Mouse (Mus musculus): Measurements from ENCODE around the gene Emx1. TPM values are rescaled to one million over a fixed set of nuclear protein-coding genes. Genes with fewer than 3 reads are reported as not detected.

The Emx1 gene
- total and polyA plus RNA-seq, 3 experiments, result not detected

DNA sequence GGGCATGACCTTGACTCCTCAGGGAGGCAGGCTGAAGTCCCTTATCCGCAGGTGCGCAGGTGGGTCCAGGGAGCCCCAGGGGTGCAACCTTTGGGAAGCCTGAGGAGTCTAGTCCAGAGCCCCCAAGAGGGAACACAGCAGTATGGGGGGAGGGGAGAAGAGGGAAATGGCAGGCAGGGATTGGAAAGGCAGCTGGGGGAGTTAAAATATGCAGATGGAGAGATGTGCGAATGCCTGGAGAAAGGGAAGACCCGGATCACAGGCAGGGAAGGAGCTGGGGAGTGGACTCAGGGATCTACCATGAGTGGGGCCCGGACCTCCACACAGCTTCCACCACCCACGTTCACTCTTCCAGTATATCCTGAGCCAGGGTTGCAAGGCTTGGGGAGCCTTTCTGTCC lies 44.2 kb downstream of the Emx1 start:
- H3K27me3 ChIP-seq (ENCODE audit: insufficient read depth, low read length), result peaks cover 9% of the 10 kb centered on the region
- no peak overlapping the region for H3K4me3 ChIP-seq (ENCODE audit: low read depth, low read length)
- no peaks in the 10 kb centered on the region for H3K36me3 ChIP-seq (replicated peaks)
- no peaks in the 10 kb centered on the region for H3K4me1 ChIP-seq (ENCODE audit: insufficient read depth, low read depth, low read length)
- TF ChIP-seq GATA2 (IDR thresholded peaks at IDR 0.05; ENCODE audit: borderline replicate concordance, low read depth, low read length) (no peak), CTCF (IDR thresholded peaks at IDR 0.05; ENCODE audit: low read depth, low read length) (no peak), GATA1 (IDR thresholded peaks at IDR 0.05; ENCODE audit: borderline replicate concordance, low read length) (no peak), POLR2AphosphoS5 (IDR thresholded peaks at IDR 0.05; ENCODE audit: insufficient replicate concordance, low read depth, low read length) (no peak), TAL1 (conservative IDR thresholded peaks at IDR 0.05; ENCODE audit: low read depth, low read length) (no peak)
- no peak for DNase-seq (ENCODE audit: low spot score)
- H3K9me3 ChIP-seq (replicated peaks), result no peaks in the 10 kb centered on the region
- no peak for ATAC-seq (ENCODE audit: extremely low read depth, insufficient number of reproducible peaks, low FRiP score, poor library complexity, severe bottlenecking)

GRCm38 (mm10) chr6:85232045-85232444 lies 44.8 kb downstream of the Emx1 start:
- H3K36me3 ChIP-seq (replicated peaks), result no peaks in the 10 kb centered on the region
- DNase-seq (ENCODE audit: low spot score), result no peak
- no peak overlapping the region for H3K4me3 ChIP-seq (ENCODE audit: low read depth, low read length)
- peaks cover 9% of the 10 kb centered on the region for H3K27me3 ChIP-seq (ENCODE audit: insufficient read depth, low read length)
- H3K4me1 ChIP-seq (ENCODE audit: insufficient read depth, low read depth, low read length), result no peaks in the 10 kb centered on the region
- no peaks in the 10 kb centered on the region for H3K9me3 ChIP-seq (replicated peaks)
- ATAC-seq (ENCODE audit: extremely low read depth, insufficient number of reproducible peaks, low FRiP score, poor library complexity, severe bottlenecking), result no peak
- TF ChIP-seq GATA1 (IDR thresholded peaks at IDR 0.05; ENCODE audit: borderline replicate concordance, low read length) (no peak), TAL1 (conservative IDR thresholded peaks at IDR 0.05; ENCODE audit: low read depth, low read length) (no peak), POLR2AphosphoS5 (IDR thresholded peaks at IDR 0.05; ENCODE audit: insufficient replicate concordance, low read depth, low read length) (no peak), GATA2 (IDR thresholded peaks at IDR 0.05; ENCODE audit: borderline replicate concordance, low read depth, low read length) (no peak), CTCF (IDR thresholded peaks at IDR 0.05; ENCODE audit: low read depth, low read length) (no peak)

- no peaks in the 10 kb centered on the region for H3K36me3 ChIP-seq (replicated peaks)
- no peaks in the 10 kb centered on the region for H3K4me1 ChIP-seq (ENCODE audit: insufficient read depth, low read depth, low read length)
- no peak for ATAC-seq (ENCODE audit: extremely low read depth, insufficient number of reproducible peaks, low FRiP score, poor library complexity, severe bottlenecking)
- peaks cover 9% of the 10 kb centered on the region for H3K27me3 ChIP-seq (ENCODE audit: insufficient read depth, low read length)
- DNase-seq (ENCODE audit: low spot score), result no peak
- TF ChIP-seq GATA2 (IDR thresholded peaks at IDR 0.05; ENCODE audit: borderline replicate concordance, low read depth, low read length) (no peak), CTCF (IDR thresholded peaks at IDR 0.05; ENCODE audit: low read depth, low read length) (no peak), GATA1 (IDR thresholded peaks at IDR 0.05; ENCODE audit: borderline replicate concordance, low read length) (no peak), POLR2AphosphoS5 (IDR thresholded peaks at IDR 0.05; ENCODE audit: insufficient replicate concordance, low read depth, low read length) (no peak), TAL1 (conservative IDR thresholded peaks at IDR 0.05; ENCODE audit: low read depth, low read length) (no peak)
- no peak overlapping the region for H3K4me3 ChIP-seq (ENCODE audit: low read depth, low read length)
- H3K9me3 ChIP-seq (replicated peaks), result no peaks in the 10 kb centered on the region
These were observed 45.8 kb downstream of the Emx1 start for GRCm38 (mm10) chr6:85232836-85233623.

DNA sequence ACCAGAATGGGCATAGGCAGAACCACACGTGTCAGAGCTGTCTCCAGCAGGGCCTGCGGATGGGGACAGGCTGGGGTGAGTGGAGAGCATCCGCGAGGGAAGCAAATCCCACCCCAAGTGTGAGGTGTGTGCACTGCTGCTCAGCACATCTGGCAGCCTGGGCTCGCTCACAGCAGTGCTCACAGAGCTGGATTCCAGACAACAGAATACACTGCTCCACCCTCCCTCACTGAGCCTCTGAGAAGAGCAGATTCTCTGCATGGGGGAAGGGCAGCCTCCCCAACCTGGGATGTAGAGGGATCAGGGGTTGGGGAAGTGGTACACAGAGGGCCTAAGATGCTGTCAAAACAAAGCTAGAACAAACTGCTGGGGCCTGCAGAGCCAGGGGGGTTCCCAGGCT lies 47.6 kb downstream of the Emx1 start:
- DNase-seq (ENCODE audit: low spot score), result no peak
- no peak for ATAC-seq (ENCODE audit: extremely low read depth, insufficient number of reproducible peaks, low FRiP score, poor library complexity, severe bottlenecking)
- Histone ChIP-seq H3K4me1 (ENCODE audit: insufficient read depth, low read depth, low read length) (0 out of 2 replicates have a peak, but pooled peaks cover 5% of the 10 kb centered on the region), H3K27me3 (ENCODE audit: insufficient read depth, low read length) (peaks cover 7% of the 10 kb centered on the region), H3K9me3 (replicated peaks) (no peaks in the 10 kb centered on the region), H3K4me3 (ENCODE audit: low read depth, low read length) (no peak overlapping the region), H3K36me3 (replicated peaks) (no peaks in the 10 kb centered on the region)
- TF ChIP-seq TAL1 (conservative IDR thresholded peaks at IDR 0.05; ENCODE audit: low read depth, low read length), result no peak
- no peak for TF ChIP-seq GATA2 (IDR thresholded peaks at IDR 0.05; ENCODE audit: borderline replicate concordance, low read depth, low read length)
- TF ChIP-seq POLR2AphosphoS5 (IDR thresholded peaks at IDR 0.05; ENCODE audit: insufficient replicate concordance, low read depth, low read length), result no peak
- no peak for TF ChIP-seq GATA1 (IDR thresholded peaks at IDR 0.05; ENCODE audit: borderline replicate concordance, low read length)
- TF ChIP-seq CTCF (IDR thresholded peaks at IDR 0.05; ENCODE audit: low read depth, low read length), result no peak

- no peaks in the 10 kb centered on the region for H3K9me3 ChIP-seq (replicated peaks)
- no peak for TF ChIP-seq GATA2 (IDR thresholded peaks at IDR 0.05; ENCODE audit: borderline replicate concordance, low read depth, low read length)
- no peak for TF ChIP-seq POLR2AphosphoS5 (IDR thresholded peaks at IDR 0.05; ENCODE audit: insufficient replicate concordance, low read depth, low read length)
- TF ChIP-seq TAL1 (conservative IDR thresholded peaks at IDR 0.05; ENCODE audit: low read depth, low read length), result no peak
- TF ChIP-seq GATA1 (IDR thresholded peaks at IDR 0.05; ENCODE audit: borderline replicate concordance, low read length), result no peak
- no peak; the same call in 1 of the 2 replicates for TF ChIP-seq CTCF (IDR thresholded peaks at IDR 0.05; ENCODE audit: low read depth, low read length)
- no peak overlapping the region for H3K4me3 ChIP-seq (ENCODE audit: low read depth, low read length)
- H3K36me3 ChIP-seq (replicated peaks), result no peaks in the 10 kb centered on the region
- H3K27me3 ChIP-seq (ENCODE audit: insufficient read depth, low read length), result peaks cover 8% of the 10 kb centered on the region; the same call in 1 of the 2 replicates
- no peak for DNase-seq (ENCODE audit: low spot score)
- H3K4me1 ChIP-seq (ENCODE audit: insufficient read depth, low read depth, low read length), result 0 out of 2 replicates have a peak, but pooled peaks cover 5% of the 10 kb centered on the region
- no peak for ATAC-seq (ENCODE audit: extremely low read depth, insufficient number of reproducible peaks, low FRiP score, poor library complexity, severe bottlenecking)
These were observed 49.8 kb downstream of the Emx1 start for GRCm38 (mm10) chr6:85237001-85237400.

- ATAC-seq (ENCODE audit: extremely low read depth, insufficient number of reproducible peaks, low FRiP score, poor library complexity, severe bottlenecking) (no peak), DNase-seq (ENCODE audit: low spot score) (no peak)
- H3K36me3 ChIP-seq (replicated peaks), result no peaks in the 10 kb centered on the region
- H3K9me3 ChIP-seq (replicated peaks), result no peaks in the 10 kb centered on the region
- no peak overlapping the region for H3K4me3 ChIP-seq (ENCODE audit: low read depth, low read length)
- H3K4me1 ChIP-seq (ENCODE audit: insufficient read depth, low read depth, low read length), result 0 out of 2 replicates have a peak, but pooled peaks cover 5% of the 10 kb centered on the region
- TF ChIP-seq CTCF (IDR thresholded peaks at IDR 0.05; ENCODE audit: low read depth, low read length), result no peak; the same call in 1 of the 2 replicates
- TF ChIP-seq GATA1 (IDR thresholded peaks at IDR 0.05; ENCODE audit: borderline replicate concordance, low read length), result no peak
- TF ChIP-seq GATA2 (IDR thresholded peaks at IDR 0.05; ENCODE audit: borderline replicate concordance, low read depth, low read length), result no peak
- TF ChIP-seq TAL1 (conservative IDR thresholded peaks at IDR 0.05; ENCODE audit: low read depth, low read length), result no peak
- TF ChIP-seq POLR2AphosphoS5 (IDR thresholded peaks at IDR 0.05; ENCODE audit: insufficient replicate concordance, low read depth, low read length), result no peak
- peaks cover 8% of the 10 kb centered on the region; the same call in 1 of the 2 replicates for H3K27me3 ChIP-seq (ENCODE audit: insufficient read depth, low read length)
These were observed 50.5 kb downstream of the Emx1 start for GRCm38 (mm10) chr6:85237595-85238337.
